Mouse (Mus musculus): ENCODE results near the gene Syngap1.

Syngap1 gene

GRCm38 (mm10) chr17:26994410-26994809 lies 53.4 kb downstream of the Syngap1 start:
- in situ Hi-C loops (cut with MseI, MboI) = no loop called here

DNA sequence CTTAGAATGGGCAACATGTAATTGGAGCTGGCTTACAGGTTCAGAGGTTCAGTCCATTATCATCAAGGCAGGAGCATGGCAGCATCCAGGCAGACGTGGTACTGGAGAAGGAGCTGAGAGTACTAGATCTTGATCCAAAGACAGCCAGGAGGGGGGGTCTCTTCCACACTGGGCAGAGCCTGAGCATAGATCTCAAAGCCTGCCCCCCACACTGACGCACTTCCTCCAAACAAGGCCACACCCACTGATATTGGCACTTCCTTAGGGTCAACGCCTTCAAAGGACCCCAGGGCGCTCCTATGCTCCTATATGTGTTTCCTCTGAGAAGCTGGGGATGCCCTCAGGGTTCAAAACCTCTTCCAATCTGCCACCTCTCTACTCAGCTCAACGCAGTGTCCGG lies 54.0 kb downstream of the Syngap1 start:
- in situ Hi-C loops (cut with MseI, MboI) = no loop called here

GRCm38 (mm10) chr17:26995562-26995961 lies 54.5 kb downstream of the Syngap1 start:
- in situ Hi-C loops (cut with MseI, MboI) = no loop called here

GRCm38 (mm10) chr17:26997661-26998060 lies 56.6 kb downstream of the Syngap1 start:
- in situ Hi-C loops (cut with MseI, MboI) = no loop called here

DNA sequence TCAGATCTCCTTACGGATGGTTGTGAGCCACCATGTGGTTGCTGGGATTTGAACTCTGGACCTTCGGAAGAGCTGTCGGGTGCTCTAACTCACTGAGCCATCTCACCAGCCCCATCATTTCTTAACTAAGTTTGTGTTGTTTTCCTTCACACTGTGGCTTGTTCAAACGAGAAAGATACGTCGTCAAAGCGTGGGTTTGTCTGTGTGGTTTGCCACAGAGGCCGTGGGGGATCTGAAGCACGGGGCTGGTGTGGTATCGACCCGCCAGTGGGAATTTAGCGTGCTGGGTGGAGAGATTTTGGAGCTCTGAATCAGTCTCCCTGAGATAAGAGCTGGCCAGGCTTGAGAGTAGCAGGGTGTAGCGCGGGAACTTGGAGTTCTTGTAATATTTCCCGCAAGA lies 57.2 kb downstream of the Syngap1 start:
- in situ Hi-C loops (cut with MseI, MboI) = no loop called here

DNA sequence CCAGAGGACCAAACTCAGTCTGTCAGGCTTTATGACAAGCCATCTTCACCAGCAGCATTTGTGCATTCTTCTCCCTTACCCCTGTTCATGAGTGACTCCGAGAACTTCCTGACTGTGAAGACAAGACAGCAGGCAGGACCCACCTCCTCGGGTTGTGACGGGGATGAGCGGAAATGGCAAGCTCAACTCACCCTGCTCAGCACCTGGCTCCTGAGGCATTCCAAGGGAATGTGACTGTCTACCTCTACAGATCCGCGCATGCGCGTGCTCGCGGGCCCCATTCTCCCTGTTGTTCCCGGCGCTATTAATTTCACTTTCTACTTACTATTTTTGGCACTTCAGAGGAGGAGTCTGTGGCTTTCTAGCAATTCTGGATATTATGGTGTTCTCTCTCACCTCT lies 58.9 kb downstream of the Syngap1 start:
- in situ Hi-C loops (cut with MseI, MboI) = no loop called here

- in situ Hi-C loops (cut with MseI, MboI) = no loop called here
These were observed 60.1 kb downstream of the Syngap1 start for GRCm38 (mm10) chr17:27001151-27001550.

GRCm38 (mm10) chr17:27001889-27002288 lies 60.8 kb downstream of the Syngap1 start:
- in situ Hi-C loops (cut with MseI, MboI) = no loop called here

DNA sequence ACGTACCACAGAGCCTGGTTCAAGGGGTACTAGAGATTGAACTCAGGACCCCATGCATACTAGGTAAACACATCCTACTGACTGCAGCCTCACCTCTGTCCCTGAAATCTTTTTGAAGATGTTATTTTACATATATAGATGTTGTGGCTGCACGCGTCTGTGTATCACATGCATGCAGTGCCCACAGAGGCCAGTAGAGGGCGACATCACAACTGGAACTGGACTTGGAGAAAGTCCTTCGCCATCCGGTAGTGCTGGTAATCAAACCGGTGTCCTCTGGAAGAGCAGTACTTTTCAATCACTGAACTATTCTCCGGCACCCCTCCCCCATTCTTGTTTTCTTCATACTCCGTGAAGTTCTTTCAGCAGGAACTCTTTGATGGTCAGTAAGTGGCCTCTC lies 63.4 kb downstream of the Syngap1 start:
- in situ Hi-C loops (cut with MseI, MboI) = no loop called here

GRCm38 (mm10) chr17:27004903-27005485 lies 63.9 kb downstream of the Syngap1 start:
- in situ Hi-C loops (cut with MseI, MboI) = no loop called here

DNA sequence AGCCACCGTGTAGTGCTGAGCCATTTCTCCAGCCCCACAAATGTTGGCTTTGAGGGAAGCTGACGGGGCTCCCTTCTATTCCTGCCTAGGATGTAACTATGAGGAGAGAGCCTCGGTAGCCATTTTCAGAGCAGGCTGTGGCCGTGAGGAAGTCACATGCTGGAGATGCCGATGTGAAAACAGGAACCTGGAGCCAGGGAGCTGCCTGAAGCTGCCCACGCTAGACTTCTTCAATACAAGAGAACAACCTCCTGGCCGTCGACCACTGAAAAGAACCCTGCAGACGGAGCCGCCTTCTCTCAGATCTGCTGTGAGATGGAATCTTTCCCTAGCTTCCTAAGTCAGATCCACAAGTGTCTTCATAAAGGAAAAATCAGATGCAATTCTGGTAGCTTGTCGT lies 64.6 kb downstream of the Syngap1 start:
- in situ Hi-C loops (cut with MseI, MboI) = no loop called here

DNA sequence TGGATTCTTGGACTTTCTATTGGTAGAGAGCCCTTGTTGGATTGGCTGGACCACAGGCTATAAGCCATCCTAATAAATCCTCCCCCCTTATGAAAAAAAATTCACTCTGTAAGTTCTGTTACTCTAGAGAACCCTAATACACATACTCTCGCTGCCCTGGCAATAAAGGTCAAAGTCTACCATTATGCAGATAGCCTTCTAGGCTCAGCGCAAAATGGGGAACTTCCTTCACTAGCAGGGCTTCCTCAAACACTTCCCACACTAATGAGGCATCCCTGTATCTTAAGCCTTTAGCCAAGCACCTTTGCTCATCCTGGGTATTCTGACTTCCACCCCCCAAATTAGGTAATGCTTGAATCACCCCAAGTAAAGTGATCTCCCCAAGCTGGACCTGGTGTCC lies 67.2 kb downstream of the Syngap1 start:
- in situ Hi-C loops (cut with MseI, MboI) = no loop called here

DNA sequence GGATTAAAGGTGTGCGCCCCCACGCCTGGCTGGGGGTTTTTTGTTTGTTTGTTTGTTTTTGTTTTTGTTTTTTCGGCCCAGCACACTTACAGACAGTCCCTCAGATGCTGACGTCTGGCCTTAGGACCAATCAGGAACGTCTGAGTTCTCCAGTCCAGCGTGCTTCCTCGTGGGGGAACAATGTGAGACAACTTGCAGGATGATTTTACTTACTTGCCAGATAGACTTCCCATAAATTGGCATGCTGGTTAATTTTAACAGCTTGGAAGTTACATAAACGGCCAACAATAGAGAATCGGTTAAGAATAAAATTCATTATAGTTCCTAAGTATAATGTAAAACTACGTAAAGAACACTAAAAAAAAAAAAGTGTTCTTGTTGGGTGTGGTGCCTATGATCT lies 70.1 kb downstream of the Syngap1 start:
- in situ Hi-C loops (cut with MseI, MboI) = no loop called here

- in situ Hi-C loops (cut with MseI, MboI) = no loop called here
These were observed 71.1 kb downstream of the Syngap1 start for GRCm38 (mm10) chr17:27011998-27012672.

DNA sequence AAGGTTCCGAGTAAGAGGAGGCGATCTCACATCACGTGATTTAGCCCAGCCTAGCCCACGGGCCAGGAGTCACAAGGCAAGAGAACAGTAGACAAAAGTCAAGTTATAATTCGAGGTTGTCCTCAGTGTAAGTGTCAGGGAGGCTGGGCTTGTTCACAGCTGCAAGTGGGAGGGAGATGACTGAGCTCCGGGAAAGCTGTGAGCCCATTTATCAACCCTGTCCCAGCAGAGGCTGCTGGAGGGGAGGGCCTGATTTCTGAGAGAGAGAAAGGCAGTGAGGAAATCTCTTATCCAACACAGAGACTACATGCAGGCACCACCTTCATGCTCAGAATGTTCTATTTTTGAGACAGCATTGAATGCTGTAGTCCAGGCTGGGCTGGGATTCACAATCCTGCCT lies 71.9 kb downstream of the Syngap1 start:
- in situ Hi-C loops (cut with MseI, MboI) = no loop called here

DNA sequence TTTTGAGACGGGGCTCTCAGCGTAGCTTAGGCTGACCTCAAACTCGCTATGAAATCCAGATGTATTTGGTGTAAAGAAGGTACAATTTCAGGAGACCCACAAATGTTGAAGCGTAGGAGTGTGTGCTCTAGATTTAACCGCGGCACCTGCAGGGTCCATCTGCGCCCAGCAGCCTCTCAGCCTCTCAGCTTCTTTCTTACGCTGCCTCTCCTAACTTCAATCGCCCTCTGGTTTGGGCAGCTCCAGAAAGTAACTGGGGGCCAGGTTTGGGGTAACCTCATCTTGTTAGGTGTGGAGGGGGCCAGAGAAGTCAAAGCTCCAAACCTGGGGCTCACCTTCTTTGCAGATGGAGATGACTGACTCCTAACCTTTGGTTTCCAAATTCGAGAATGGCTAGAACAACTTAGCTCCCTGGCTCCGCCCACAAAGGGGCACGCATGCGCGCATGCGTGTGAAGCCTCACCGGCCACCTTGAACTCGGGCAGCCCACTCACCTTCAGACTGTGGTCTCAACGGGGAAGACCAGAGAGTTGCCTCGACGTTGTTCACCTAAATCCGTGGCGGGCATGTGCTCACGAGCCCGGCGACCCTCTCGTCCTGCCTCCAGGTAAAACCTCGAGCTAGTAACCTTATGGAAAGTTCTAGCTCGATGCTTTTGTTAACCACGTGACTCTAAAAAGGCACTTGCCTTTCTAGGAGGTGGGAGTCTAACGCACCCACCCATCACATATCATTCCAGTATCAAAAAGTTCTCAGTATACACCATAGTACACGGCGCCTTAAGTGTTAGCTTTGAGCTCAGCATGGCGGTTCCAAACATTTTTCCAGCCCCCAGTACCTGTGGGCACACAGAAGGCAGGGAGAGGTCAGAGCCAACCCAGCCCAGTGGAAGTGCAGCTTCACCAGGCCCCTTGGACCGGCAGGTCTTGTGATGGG lies 76.8 kb downstream of the Syngap1 start:
- in situ Hi-C loops (cut with MseI, MboI) = no loop called here

GRCm38 (mm10) chr17:27018555-27019196 lies 77.6 kb downstream of the Syngap1 start:
- in situ Hi-C loops (cut with MseI, MboI) = no loop called here

- in situ Hi-C loops (cut with MseI, MboI) = no loop called here
These were observed 80.0 kb downstream of the Syngap1 start for GRCm38 (mm10) chr17:27021076-27021475.

DNA sequence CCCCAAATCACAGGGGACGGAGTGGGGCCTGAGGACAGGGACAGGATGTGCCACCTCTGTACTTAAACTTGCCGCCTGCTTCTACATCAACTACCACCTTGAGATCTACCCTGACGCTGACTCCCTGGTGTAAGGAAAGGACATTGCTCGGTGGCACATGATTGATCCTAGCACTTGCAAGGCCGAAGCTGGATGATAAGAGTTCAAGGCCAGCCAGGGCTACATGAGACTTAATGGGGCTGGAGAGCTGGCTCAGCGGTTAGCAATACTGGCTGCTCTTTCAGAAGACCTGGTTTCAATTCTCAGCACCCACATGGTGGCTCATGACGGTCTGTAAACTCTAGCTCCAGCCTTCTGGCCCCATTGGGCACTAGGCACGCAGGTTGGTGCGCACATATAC lies 80.7 kb downstream of the Syngap1 start:
- in situ Hi-C loops (cut with MseI, MboI) = no loop called here

Measured in mouse trophoblast stem cell (cell line).